Mouse (Mus musculus) hindbrain, embryonic 16.5 days (tissue): Measurements from ENCODE around the gene Fuom. TPM values are rescaled to one million over a fixed set of nuclear protein-coding genes. Genes with fewer than 3 reads are reported as not detected.
A peak's percentile ranks its signal among the peaks of the same experiment; 100 is the strongest.

Source experiments
- ATAC-seq: fragments of 200-750 bp; cut with Nextera tagmentation; 2 replicates; pipeline ENCODE4 v1.8.0; 2017; ENCODE audit warnings: moderate TSS enrichment, moderate library complexity
- H3K27ac ChIP-seq: fragments of 300-500 bp; sonication (generic); 2 replicates; pipeline ENCODE4 v1.5.1; 2014; ENCODE audit warnings: low read depth, mild to moderate bottlenecking, control low read depth, low read length, moderate library complexity
- H3K27me3 ChIP-seq: fragments of 300-500 bp; sonication (generic); replicated peaks from 2 replicates; pipeline ENCODE4 v1.6.1; 2014; ENCODE audit warnings: low read length; ENCODE audit not compliant: control insufficient read depth, insufficient read depth
- H3K36me3 ChIP-seq: fragments of 300-500 bp; sonication (generic); 2 replicates; pipeline ENCODE4 v1.6.1; 2014; ENCODE audit warnings: mild to moderate bottlenecking, low read length, moderate library complexity, mixed read lengths; ENCODE audit not compliant: control insufficient read depth, insufficient read depth
- H3K4me1 ChIP-seq: fragments of 300-500 bp; sonication (generic); 2 replicates; pipeline ENCODE4 v1.6.1; 2014; ENCODE audit warnings: low read depth, low read length; ENCODE audit not compliant: control insufficient read depth, insufficient read depth
- H3K4me2 ChIP-seq: fragments of 300-500 bp; sonication (generic); 2 replicates; pipeline ENCODE4 v1.6.1; 2014; ENCODE audit warnings: mild to moderate bottlenecking, low read length, control low read depth, moderate library complexity
- H3K4me3 ChIP-seq: fragments of 300-500 bp; sonication (generic); 2 replicates; pipeline ENCODE4 v1.5.1; 2014; ENCODE audit warnings: mild to moderate bottlenecking, low read length, control low read depth, moderate library complexity
- H3K9ac ChIP-seq: fragments of 300-500 bp; sonication (generic); 2 replicates; pipeline ENCODE4 v1.6.1; 2014; ENCODE audit warnings: low read depth, mild to moderate bottlenecking, control low read depth, low read length, moderate library complexity
- H3K9me3 ChIP-seq: fragments of 300-500 bp; sonication (generic); 2 replicates; pipeline ENCODE4 v1.6.1; 2014; ENCODE audit warnings: mild to moderate bottlenecking, low read length, moderate library complexity; ENCODE audit not compliant: control insufficient read depth
- WGBS: fragments of 180-500 bp; shearing (Covaris S2); extraction: QIAGEN DNeasy Blood & Tissue Kit; methylation state at CpG from one replicate; pipeline ENCODE4 v1.1.7; 2014; 5-methylcytosine and 5-hydroxymethylcytosine counted together
- polyA plus RNA-seq: library from polyadenylated mRNA; unstranded; fragments of >200 nt; fragmentation: Nextera tagmentation; extraction: Ambion mirVana; gene quantifications from 2 replicates; pipeline ENCODE4 v1.2.1, GENCODE M21; 2015

The Fuom gene
- polyA plus RNA-seq, 1 experiment from 2014 or later, result 43.1 TPM

DNA sequence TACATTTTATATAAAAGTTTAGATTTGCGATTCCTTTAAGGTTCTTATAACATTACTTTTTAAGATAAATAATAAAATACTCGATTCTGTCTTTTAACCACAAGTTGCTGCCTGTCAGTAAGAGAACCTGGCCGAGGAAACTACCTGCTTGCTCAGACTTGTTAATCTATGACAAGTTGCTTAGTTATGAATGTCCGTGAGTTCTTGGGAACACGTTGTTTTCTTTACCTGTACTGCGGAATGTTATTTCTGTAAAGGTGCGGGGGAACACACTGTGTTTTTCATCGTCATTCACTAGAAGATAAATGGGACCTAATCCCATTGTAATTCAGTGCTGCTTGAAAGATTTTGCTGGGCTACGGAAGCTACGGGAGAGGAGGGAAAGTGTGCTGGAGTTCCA is 11.6 kb downstream of the Fuom start:
- Histone ChIP-seq H3K4me2 (no peak overlapping the region), H3K4me1 (no peaks in the 10 kb centered on the region)
- ATAC-seq, result no peak

DNA sequence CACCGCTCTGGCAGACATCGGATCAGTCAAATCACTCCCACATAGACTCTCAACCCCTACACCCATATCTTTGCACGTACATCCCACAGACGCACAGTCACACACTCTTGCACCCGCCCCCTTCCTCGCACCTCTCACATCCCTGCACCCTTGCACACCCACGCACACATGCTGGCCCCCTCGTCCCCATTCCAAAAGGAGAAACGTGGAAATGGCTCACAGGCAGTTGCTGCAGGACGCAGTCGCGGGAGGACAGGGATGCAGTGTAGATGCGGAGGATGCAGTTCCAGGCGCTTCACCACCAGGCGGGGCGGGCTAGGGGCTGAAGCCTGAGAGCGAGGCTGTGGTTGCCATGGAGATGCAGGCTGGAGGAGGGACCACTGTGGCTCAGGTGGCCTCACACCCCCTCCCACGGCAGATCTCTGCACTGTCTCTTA is 20.0 kb downstream of the Fuom start, which contains the start of gene Caly:
Gene Caly (minus strand): TSS at position 307 of the 437 bp plus-strand sequence.
- Histone ChIP-seq H3K27ac (peak within 1 kb of the TSS; percentile 94), H3K4me1 (peaks cover 9% of the 10 kb centered on the region), H3K27me3 (no peaks in the 10 kb centered on the region), H3K9me3 (no peaks in the 10 kb centered on the region), H3K4me3 (peak within 1 kb of the TSS; percentile 52), H3K9ac (peak within 1 kb of the TSS; percentile 72), H3K4me2 (peak within 1 kb of the TSS; percentile 76), H3K36me3 (no peaks in the 10 kb centered on the region)
- ATAC-seq, result peak; percentile 91
- WGBS, result 2% methylated on average over 18 of the region's 18 CpGs

More for the DNA sequence above, 11.6 kb downstream of the Fuom start:
- WGBS, result 81% methylated on average over 10 of the region's 10 CpGs
- Histone ChIP-seq H3K9me3 (no peaks in the 10 kb centered on the region), H3K27ac (no peak overlapping the region), H3K9ac (no peak overlapping the region), H3K27me3 (no peaks in the 10 kb centered on the region), H3K36me3 (no peaks in the 10 kb centered on the region), H3K4me3 (no peak overlapping the region)

DNA sequence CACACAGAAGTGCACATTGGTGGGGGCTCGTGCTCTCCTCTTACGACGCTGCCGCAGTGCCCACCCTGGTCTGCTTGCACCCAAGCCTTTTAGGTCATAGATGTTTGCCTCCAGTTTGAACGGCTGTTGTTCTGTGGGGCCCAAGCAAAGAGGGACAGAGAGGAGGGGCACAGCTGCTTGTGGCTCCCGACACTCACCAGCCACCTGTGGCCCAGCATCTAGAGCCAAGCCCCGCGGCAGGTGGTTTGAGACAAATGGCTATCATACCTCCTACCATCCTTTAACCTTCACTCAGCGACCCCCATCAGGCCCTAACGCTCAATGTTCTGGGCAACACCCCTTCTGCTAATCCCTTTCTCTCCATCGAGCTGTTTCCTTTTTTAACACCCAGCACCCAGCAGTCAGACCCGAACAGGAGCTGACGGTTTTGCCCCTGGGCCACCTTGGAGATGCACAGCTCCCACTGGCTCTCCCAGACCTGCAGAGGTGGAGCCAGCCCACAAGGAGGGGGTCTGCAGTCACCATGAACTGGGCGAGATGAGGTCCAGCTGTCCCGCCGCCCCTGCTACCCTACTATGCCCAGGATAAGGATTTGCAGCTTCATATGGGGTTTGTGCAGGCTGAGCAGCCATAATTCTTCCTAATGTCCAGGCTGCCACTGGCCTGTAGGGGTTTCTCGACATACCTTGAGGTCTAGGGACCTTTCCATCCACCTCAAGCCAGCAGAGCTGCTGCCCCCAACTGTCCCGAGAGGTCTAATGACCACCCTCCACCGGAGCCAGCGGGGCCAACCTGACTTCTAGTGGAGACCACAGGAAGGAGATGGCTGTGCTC is 20.6 kb downstream of the Fuom start:
- 9% methylated on average over 20 of the region's 20 CpGs for WGBS

DNA sequence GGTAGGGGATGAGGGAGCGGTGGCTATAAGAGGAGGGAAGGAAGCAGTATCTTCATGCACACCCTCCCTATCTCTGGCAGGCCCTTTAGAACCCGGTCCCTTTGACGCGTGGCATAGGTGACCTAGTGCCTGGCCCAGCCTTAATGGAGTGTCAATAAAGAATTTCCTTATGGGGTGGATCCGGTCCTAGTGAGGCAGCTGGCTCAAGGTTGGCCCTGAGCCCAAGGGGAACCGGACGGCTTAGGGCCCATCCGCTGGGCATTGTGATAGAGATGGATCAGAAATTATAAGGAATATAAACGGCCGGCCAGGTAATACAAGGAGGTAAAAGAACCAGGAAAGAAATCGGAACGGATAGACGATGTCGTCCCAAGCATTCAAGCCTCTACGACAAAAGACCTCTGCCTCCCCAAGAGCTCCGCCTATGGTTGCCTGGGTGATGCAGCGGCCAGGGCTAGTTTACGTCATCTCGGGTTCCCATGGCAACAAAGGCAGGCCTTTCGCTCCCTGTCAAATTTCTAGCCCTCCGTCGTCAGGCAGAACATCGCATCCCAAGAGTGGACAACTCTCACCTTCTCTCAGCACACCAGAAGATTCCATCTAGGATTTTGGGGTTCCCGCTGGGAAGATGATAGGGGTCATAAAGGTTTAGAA is 21.6 kb downstream of the Fuom start:
- Histone ChIP-seq H3K9ac (peak overlapping the region; percentile 72), H3K4me3 (peak overlapping the region; percentile 52), H3K27ac (peak overlapping the region; percentile 94), H3K4me2 (peak overlapping the region; percentile 76), H3K9me3 (no peaks in the 10 kb centered on the region), H3K27me3 (no peaks in the 10 kb centered on the region), H3K4me1 (peaks cover 9% of the 10 kb centered on the region), H3K36me3 (no peaks in the 10 kb centered on the region)
- WGBS, result 1% methylated on average over 24 of the region's 24 CpGs
- ATAC-seq, result peak; percentile 77

More for the DNA sequence above, 20.6 kb downstream of the Fuom start:
- Histone ChIP-seq H3K4me1 (peaks cover 9% of the 10 kb centered on the region), H3K27me3 (no peaks in the 10 kb centered on the region), H3K4me2 (peak overlapping the region; percentile 76), H3K4me3 (peak overlapping the region; percentile 52), H3K36me3 (no peaks in the 10 kb centered on the region), H3K9ac (peak overlapping the region; percentile 72), H3K9me3 (no peaks in the 10 kb centered on the region), H3K27ac (peak overlapping the region; percentile 94)
- peak; percentile 51 for ATAC-seq

DNA sequence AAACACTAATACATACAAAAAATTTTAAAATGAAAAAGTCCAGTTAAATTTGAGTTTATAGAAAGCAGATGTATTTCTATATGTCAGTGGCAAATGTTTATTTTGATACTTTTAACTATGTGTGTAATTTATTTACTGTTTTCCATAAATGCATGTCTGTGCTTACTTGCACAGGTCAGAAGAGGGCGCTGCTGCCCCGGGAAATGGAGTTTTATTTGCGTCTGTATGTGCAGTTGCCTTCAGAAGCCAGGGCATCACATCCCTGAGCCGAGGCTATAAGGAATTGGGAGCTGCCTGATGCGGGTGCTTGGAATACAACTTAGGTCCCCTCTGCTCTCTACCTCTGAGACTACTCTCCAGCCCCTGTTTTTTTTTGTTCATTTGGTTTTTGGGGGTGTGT is 23.5 kb downstream of the Fuom start:
- H3K27ac ChIP-seq, result no peak overlapping the region
- WGBS, result 4% methylated on average over 5 of the region's 5 CpGs
- no peaks in the 10 kb centered on the region for H3K9me3 ChIP-seq
- H3K4me3 ChIP-seq, result no peak overlapping the region
- peaks cover 9% of the 10 kb centered on the region for H3K4me1 ChIP-seq
- H3K36me3 ChIP-seq, result no peaks in the 10 kb centered on the region; the same call in 1 of the 2 replicates
- no peak overlapping the region for H3K9ac ChIP-seq
- H3K4me2 ChIP-seq, result no peak overlapping the region
- no peaks in the 10 kb centered on the region for H3K27me3 ChIP-seq
- ATAC-seq, result no peak

DNA sequence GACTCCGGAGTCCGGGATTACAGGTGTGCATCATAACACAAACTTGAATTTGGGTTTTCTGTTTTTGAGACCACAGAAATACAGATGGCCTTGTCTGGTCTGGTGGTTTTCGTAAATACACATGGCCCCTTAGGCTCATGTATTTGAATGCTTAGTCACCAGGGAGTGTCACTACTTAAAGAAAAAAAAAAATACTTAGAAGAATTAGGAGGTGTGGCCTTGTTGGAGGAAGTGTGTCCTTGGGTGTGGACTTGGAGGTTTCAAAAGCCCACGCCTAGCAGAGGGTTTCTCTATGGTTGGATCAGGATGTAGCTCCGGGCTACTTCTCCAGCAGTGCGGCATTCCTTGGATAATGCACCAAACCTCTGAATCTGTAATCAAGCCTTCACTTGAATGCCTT is 24.5 kb downstream of the Fuom start:
- no peak overlapping the region for H3K4me3 ChIP-seq
- WGBS, result 81% methylated on average over 6 of the region's 6 CpGs

DNA sequence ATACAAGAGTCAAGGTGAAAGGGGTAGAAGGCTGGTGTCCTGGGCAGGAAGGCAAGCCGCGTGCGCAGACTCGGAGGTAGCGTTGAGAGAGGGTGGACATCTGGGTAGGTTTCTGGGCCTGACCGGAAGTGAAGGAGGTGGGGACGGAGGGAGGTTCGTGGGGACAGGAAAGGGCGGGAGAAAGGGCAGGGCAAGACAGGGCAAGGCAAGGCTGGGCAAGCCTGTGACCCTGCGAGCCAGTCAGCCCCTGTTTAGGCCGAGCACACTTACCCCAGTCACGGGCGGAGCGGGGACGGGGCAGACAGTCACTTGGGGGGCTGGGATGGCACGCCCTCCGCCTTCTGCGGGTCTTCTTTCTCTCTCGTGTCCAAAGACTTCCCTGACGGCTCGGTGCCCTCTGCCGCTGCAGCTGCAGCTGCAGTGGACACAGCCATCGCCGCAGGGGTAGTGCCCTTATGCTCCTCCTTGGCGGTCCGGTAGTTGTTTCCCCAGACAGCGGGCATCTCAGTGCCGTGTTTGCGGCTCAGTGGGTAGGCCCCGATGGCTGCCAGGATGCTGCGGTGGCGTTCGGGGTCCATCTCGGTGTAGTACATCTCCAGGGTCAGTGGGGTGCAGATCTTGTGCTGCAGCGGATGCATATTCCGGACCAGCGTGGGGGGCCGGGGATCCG is 32.1 kb downstream of the Fuom start:
- peak overlapping the region; percentile 19 for H3K4me3 ChIP-seq
- H3K4me1 ChIP-seq, result no peaks in the 10 kb centered on the region
- peaks cover 20% of the 10 kb centered on the region for H3K36me3 ChIP-seq
- no peak overlapping the region for H3K27ac ChIP-seq
- no peaks in the 10 kb centered on the region for H3K9me3 ChIP-seq
- ATAC-seq, result no peak
- peak overlapping the region; percentile 42 for H3K4me2 ChIP-seq
- 40% methylated on average over 38 of the region's 39 CpGs for WGBS
- peaks cover 2% of the 10 kb centered on the region for H3K27me3 ChIP-seq
- H3K9ac ChIP-seq, result peak overlapping the region; percentile 31; the same call in 1 of the 2 replicates

More for the DNA sequence above, 24.5 kb downstream of the Fuom start:
- no peak for ATAC-seq
- peaks cover 9% of the 10 kb centered on the region for H3K4me1 ChIP-seq
- no peak overlapping the region for H3K4me2 ChIP-seq
- H3K27ac ChIP-seq, result no peak overlapping the region
- H3K36me3 ChIP-seq, result peaks cover 2% of the 10 kb centered on the region; the same call in 1 of the 2 replicates
- H3K9me3 ChIP-seq, result no peaks in the 10 kb centered on the region
- H3K9ac ChIP-seq, result no peak overlapping the region
- no peaks in the 10 kb centered on the region for H3K27me3 ChIP-seq

DNA sequence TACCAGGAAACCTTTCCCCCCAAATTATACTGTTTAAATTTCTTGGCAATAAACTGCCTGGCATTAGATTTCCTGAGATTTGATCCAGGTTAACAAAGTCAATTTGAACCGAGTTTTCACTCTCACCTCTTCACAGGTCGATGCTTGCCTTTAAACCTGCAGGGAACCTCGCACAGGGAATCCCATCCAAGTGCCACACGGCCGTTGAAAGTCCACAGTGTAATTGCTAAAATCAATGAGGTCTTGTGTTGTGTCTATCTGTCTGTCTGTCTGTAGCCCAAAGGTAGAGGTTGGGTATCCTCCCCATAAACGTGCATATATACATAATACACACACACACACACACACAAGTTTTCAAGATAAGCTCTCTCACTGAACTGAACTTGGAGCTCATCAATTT is 34.8 kb downstream of the Fuom start:
- Histone ChIP-seq H3K9me3 (no peaks in the 10 kb centered on the region), H3K4me2 (no peak overlapping the region), H3K27me3 (peaks cover 2% of the 10 kb centered on the region), H3K4me1 (no peaks in the 10 kb centered on the region), H3K27ac (no peak overlapping the region), H3K9ac (no peak overlapping the region), H3K36me3 (peaks cover 15% of the 10 kb centered on the region), H3K4me3 (no peak overlapping the region)
- WGBS, result 67% methylated on average over 6 of the region's 6 CpGs
- ATAC-seq, result no peak

DNA sequence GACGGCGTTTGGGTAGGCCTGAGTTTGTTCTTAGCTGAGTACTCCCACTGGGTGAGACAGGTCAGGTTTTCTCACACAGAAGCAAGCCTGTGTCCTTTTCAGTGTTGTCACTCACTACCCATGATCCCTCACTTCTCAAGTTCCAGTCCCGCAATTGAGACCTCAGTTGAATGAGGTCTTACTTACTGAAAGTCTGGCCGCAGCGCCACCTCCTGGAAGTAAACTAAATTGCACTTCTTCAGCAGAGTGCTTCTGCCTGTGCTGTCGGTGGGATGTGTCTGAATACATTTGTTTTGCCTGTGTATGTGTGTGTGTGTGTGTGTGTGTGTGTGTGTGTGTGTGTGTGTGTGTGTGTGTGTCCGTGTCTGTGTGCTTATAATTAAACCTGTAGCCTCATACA is 39.1 kb downstream of the Fuom start:
- ATAC-seq, result no peak
- Histone ChIP-seq H3K4me2 (no peak overlapping the region), H3K4me3 (no peak overlapping the region), H3K27ac (no peak overlapping the region), H3K9ac (no peak overlapping the region), H3K36me3 (no peaks in the 10 kb centered on the region), H3K9me3 (no peaks in the 10 kb centered on the region), H3K4me1 (peaks cover 17% of the 10 kb centered on the region), H3K27me3 (no peaks in the 10 kb centered on the region; the same call in 1 of the 2 replicates)
- WGBS, result 16% methylated on average over 7 of the region's 7 CpGs
